Comparison of ENCODE assay signal across 12 mouse cellular contexts in genomic region chr2:19263375-19263774, GRCm38 (mm10).
A peak's percentile ranks its signal among the peaks of the same experiment; 100 is the strongest.
DNase-seq lines count a peak whose midpoint lies in the region; ATAC-seq lines count a peak whose summit lies in the region.
"Had no signal": no experiment of that assay in that cellular context is flagged by ENCODE, and none has a peak within 500 bp of the region (broad histone marks: within the 10 kb centered on the region; RNA-seq: fewer than 3 reads in every experiment).

No protein-coding gene starts in this region.

- no peaks in the 10 kb centered on the region for H3K36me3 ChIP-seq in hindbrain, embryonic 11.5 days (ENCODE audit: control insufficient read depth, insufficient read depth, low read length)
- H3K36me3 ChIP-seq in hindbrain, embryonic 13.5 days: no peaks in the 10 kb centered on the region
- H3K36me3 ChIP-seq in midbrain, embryonic 13.5 days: no peaks in the 10 kb centered on the region
- H3K36me3 ChIP-seq in midbrain, embryonic 15.5 days (replicated peaks): no peaks in the 10 kb centered on the region
- H3K36me3 ChIP-seq: forebrain, embryonic 10.5 days; heart, embryonic 13.5 days; stomach, embryonic 15.5 days had no signal

- 62% methylated on average over 5 of the region's 5 CpGs for WGBS in hindbrain, embryonic 11.5 days
- WGBS in hindbrain, embryonic 13.5 days: 61% methylated on average over 5 of the region's 5 CpGs
- 48% methylated on average over 5 of the region's 5 CpGs for WGBS in midbrain, embryonic 13.5 days
- WGBS in midbrain, embryonic 15.5 days: 59% methylated on average over 5 of the region's 5 CpGs

- H3K4me1 ChIP-seq in hindbrain, embryonic 11.5 days (replicated peaks; ENCODE audit: control insufficient read depth, insufficient read depth, low read length): no peaks in the 10 kb centered on the region
- H3K4me1 ChIP-seq in hindbrain, embryonic 13.5 days (replicated peaks): no peaks in the 10 kb centered on the region
- no peaks in the 10 kb centered on the region for H3K4me1 ChIP-seq in midbrain, embryonic 13.5 days (replicated peaks)
- H3K4me1 ChIP-seq in midbrain, embryonic 15.5 days: no peaks in the 10 kb centered on the region
- H3K4me1 ChIP-seq: forebrain, embryonic 10.5 days; heart, embryonic 13.5 days; stomach, embryonic 15.5 days had no signal

- no peaks in the 10 kb centered on the region for H3K27me3 ChIP-seq in hindbrain, embryonic 11.5 days (ENCODE audit: control insufficient read depth, insufficient read depth, low read length)
- H3K27me3 ChIP-seq in hindbrain, embryonic 13.5 days: no peaks in the 10 kb centered on the region
- no peaks in the 10 kb centered on the region for H3K27me3 ChIP-seq in midbrain, embryonic 13.5 days
- H3K27me3 ChIP-seq in midbrain, embryonic 15.5 days (replicated peaks): no peaks in the 10 kb centered on the region
- H3K27me3 ChIP-seq: heart, embryonic 13.5 days; stomach, embryonic 15.5 days had no signal

- no peak overlapping the region for H3K9ac ChIP-seq in hindbrain, embryonic 11.5 days (ENCODE audit: low read depth, low read length)
- no peak overlapping the region for H3K9ac ChIP-seq in hindbrain, embryonic 13.5 days
- no peak overlapping the region for H3K9ac ChIP-seq in midbrain, embryonic 13.5 days (replicated peaks)
- no peak overlapping the region for H3K9ac ChIP-seq in midbrain, embryonic 15.5 days
- H3K9ac ChIP-seq: heart, embryonic 13.5 days; stomach, embryonic 15.5 days had no signal

- H3K4me3 ChIP-seq in hindbrain, embryonic 11.5 days (ENCODE audit: low read depth, low read length): no peak overlapping the region
- H3K4me3 ChIP-seq in hindbrain, embryonic 13.5 days: no peak overlapping the region
- H3K4me3 ChIP-seq in midbrain, embryonic 13.5 days (replicated peaks): no peak overlapping the region
- no peak overlapping the region for H3K4me3 ChIP-seq in midbrain, embryonic 15.5 days
- H3K4me3 ChIP-seq: forebrain, embryonic 10.5 days; heart, embryonic 13.5 days; stomach, embryonic 15.5 days had no signal

- DNase-seq in hindbrain, embryonic 11.5 days (ENCODE audit: low spot score): peak; percentile 30
- peak; percentile 15 for DNase-seq in brain, adult 2 months (ENCODE audit: low read depth, low spot score)
- peak; percentile 27 for DNase-seq in thymus, postnatal 0 days (ENCODE audit: low spot score)
- DNase-seq in layer of hippocampus, postnatal 14 days (ENCODE audit: low spot score in 2 of 2): no peak
- DNase-seq: cerebellum, adult 11-12 months had no signal

- no peaks in the 10 kb centered on the region for H3K9me3 ChIP-seq in hindbrain, embryonic 11.5 days (ENCODE audit: control insufficient read depth, low read length)
- H3K9me3 ChIP-seq in hindbrain, embryonic 13.5 days: no peaks in the 10 kb centered on the region
- H3K9me3 ChIP-seq in midbrain, embryonic 13.5 days: no peaks in the 10 kb centered on the region
- H3K9me3 ChIP-seq in midbrain, embryonic 15.5 days: no peaks in the 10 kb centered on the region
- H3K9me3 ChIP-seq: forebrain, embryonic 10.5 days; heart, embryonic 13.5 days; stomach, embryonic 15.5 days had no signal

- ATAC-seq in hindbrain, embryonic 11.5 days (ENCODE audit: low FRiP score): no peak
- ATAC-seq in hindbrain, embryonic 13.5 days (ENCODE audit: low FRiP score): no peak
- ATAC-seq in midbrain, embryonic 13.5 days: 0 out of 2 replicates have a peak, but pooled peaks have one; percentile 17
- no peak for ATAC-seq in midbrain, embryonic 15.5 days (replicated peaks)

- H3K4me2 ChIP-seq in hindbrain, embryonic 11.5 days (replicated peaks; ENCODE audit: low read depth, low read length): no peak overlapping the region
- no peak overlapping the region for H3K4me2 ChIP-seq in hindbrain, embryonic 13.5 days
- H3K4me2 ChIP-seq in midbrain, embryonic 13.5 days (replicated peaks): no peak overlapping the region
- H3K4me2 ChIP-seq in midbrain, embryonic 15.5 days: no peak overlapping the region
- H3K4me2 ChIP-seq: heart, embryonic 13.5 days; stomach, embryonic 15.5 days had no signal

- no peak overlapping the region for H3K27ac ChIP-seq in hindbrain, embryonic 11.5 days (ENCODE audit: low read depth, low read length)
- H3K27ac ChIP-seq in hindbrain, embryonic 13.5 days: no peak overlapping the region
- H3K27ac ChIP-seq in midbrain, embryonic 13.5 days: no peak overlapping the region
- H3K27ac ChIP-seq in midbrain, embryonic 15.5 days: no peak overlapping the region
- H3K27ac ChIP-seq: forebrain, embryonic 10.5 days; heart, embryonic 13.5 days; macrophage; stomach, embryonic 15.5 days had no signal

Comparison
In these comparisons a context has a peak if more than half of its experiments do, and no peak if none do; other contexts are left out.
1. DNase-seq: peak in hindbrain, embryonic 11.5 days (single experiment), brain, adult 2 months (single experiment) and thymus, postnatal 0 days (single experiment); none in layer of hippocampus, postnatal 14 days (0 of 2).